Mouse (Mus musculus) CH12F3 (cell line): ENCODE measurements around the gene Phyh.
"Not testable (repeated sequence)": the region's sequence is repeated elsewhere in the genome, so short reads cannot be mapped to it uniquely, and the experiment has no call there.

Source experiments
- in situ Hi-C: fragments of 300-500 bp; cut with MboI; formaldehyde crosslinking; loops from 2 replicates; pipeline ENCODE4 v1.14.3; 2020; ENCODE audit warnings: low sequenced_read_pairs

Phyh gene

DNA sequence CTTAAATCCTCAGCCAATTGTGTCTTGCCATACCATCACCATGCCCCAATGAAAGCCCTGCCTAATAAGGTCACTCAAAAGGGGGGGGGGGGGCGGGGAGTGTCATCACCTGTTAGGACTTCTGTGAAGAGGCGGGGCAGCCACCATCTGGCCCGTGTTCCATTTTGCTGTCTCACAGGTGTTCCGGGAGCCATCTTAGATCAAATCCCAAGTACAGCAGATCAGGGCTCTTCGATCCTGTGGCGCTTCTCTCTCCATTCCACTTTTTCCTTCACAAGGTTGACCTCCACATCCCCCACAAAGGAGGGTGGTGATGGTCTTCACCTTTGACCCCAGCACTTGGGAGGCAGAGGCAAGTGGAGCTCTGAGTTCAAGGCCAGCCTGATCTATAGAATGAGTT is 2.8 kb upstream of the Phyh start:
- in situ Hi-C loops = loop anchor here (10.0 kb wide), 1 partner anchor 79 kb away; no protein-coding TSS in a partner anchor

DNA sequence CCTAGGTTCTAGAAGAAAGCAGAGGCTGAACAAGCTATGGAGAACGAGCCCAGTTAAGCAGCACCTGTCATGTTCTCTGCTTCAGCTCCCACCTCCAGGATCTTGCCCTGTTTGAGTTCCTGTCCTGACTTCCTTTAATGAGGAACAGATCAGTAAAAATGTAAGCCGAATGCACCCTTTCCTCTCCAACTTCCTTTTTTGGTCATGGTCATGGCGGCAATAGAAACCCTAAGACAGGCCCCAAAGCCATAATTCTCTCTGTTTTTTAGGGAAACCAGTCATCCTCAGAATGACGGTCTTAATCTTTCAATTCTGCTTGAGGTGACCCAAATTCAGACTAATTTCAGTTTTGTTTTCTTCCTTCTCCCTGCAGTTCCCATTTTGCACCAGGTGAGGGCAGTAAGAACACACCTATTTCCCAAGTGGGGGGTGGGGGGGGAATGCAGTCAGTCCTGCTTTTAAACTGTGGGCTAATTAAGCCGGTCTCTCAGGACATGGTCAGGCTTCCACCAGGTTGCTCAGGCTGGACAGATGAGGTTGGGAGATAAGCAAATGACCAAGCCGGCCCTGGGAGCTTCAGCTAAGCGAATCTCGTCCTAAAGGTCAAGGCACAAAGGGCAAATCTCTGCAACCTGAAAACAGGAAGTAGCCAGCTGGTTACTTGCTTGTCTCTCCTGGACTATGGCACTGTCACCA is 1.3 kb upstream of the Phyh start:
- in situ Hi-C loops = loop anchor here (10.0 kb wide), 1 partner anchor 77 kb away; no protein-coding TSS in a partner anchor

DNA sequence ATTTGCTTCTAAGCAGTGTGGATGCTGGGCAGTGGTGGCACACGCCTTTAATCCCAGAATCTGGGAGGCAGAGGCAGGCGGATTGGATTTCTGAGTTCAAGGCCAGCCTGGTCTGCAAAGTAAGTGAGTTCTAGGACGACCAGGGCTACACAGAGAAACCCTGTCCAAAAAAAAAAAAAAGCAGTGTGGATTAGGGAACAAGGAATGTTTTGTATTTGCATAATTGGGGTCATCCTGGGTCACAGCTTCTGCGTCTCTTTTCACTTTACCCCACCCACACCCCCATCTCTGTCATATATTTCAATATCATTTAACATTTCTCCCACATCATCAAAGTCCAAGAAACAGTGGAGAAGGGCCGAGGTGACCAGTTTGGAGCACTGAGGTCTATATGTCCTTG is 2.2 kb downstream of the Phyh start:
- in situ Hi-C loops = no loop called here

DNA sequence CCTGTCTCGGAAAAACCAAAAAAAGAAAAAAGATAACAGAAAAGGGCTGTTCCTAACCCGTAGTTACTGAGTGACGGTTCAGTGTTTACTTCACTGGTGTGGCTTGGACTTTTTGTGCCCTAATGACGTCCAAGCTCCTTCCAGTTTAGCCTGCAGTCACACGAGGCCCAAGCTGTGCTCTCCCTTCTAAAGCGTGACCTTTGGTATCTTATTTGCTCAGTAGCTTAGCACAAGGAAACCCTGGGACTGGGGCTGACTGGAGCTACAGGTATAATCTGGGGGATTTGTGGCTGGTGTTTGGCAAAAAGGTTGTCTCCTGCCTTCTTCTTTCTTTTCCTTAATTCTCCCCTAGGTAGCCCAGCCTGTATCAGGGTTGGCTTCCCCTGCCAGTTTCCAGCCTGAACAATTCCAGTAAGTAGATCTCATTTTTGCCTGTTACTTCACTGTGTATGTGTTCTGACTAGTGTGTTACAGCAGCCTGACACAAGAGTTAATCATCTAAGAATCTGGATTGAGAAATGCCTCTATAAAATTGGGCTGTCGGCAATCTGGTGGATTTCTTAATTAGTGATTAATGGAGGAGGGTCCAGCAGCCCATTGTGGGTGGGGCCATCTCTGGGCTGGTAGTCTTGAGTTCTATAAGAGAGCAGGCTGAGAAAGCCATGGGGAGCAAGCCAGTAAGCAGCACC is 3.8 kb downstream of the Phyh start:
- in situ Hi-C loops = no loop called here

DNA sequence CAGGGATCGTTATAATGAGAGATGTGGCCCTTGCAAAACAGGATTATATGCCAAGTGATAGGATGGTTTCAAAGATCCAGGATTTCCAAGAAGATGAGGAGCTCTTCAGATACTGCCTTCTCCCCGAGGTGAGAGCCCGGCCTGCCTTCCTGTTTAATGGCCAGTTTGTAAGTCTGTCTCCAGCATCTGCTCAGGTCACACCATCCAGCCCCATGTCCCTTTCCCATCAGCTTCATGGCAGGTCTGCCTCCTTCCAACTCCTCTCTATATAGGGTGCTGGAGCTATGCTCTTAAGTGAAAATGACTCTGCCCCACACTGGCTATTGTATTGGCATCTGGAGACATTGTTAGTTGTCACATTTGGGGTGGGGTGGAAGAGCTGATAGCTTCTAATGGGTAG is 8.6 kb downstream of the Phyh start:
- in situ Hi-C loops = no loop called here

DNA sequence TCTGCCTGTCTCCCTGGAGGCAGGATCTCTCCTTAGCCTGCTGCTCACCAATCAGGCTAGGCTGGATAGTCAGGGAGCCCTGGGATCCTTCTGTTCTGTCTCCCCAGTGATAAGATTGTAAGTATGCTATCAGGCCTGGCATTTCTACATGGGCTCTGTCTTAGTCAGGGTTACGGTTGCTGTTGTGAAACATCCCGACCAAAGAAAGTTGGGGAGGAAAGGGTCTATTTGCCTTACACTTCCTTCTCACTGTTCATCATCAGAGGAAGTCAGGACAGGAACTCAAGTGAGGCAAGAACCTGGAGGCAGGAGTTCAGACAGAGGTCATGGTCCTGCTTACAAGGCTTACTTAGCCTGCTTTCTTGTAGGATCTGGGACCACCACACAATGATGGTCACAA is 10.4 kb downstream of the Phyh start:
- in situ Hi-C loops = no loop called here

DNA sequence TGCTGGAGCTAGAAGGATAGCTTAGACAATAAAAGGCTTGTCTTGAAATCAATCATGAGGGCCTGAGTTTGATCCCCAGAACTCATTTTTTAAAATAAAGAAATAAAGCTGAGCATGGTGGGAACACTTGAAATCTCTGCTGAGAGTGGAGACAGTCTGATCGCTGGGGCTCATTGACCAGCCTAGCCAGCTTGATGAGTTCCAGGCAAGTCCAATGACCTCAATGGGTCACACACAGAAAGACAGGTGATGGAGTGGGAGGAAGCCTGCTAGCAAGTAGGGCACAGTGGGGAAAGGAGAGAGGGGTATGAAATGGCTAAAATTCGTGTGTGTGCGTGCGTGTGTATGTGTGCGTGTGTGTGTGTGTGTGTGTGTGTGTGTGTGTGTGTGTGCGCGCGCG is 15.7 kb downstream of the Phyh start:
- in situ Hi-C loops = no loop called here

DNA sequence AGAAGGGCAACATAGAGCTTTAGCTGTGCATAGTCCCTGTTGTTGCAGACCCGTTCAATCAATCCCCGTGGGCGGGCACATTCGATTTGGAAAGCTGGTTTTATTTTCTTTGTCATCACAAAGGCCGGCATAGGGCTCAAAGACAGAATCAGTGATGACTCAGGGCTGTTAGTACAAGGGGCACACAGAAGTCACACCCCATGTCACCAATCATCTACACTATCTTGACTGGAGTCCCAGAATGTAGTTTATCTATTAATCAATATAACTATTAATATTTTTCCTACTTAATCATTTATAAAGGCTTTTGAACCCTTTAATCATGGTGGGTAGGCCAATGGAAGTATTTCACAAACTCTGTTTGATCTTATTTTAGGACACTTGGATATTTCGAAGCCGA is 19.1 kb downstream of the Phyh start:
- in situ Hi-C loops = no loop called here

DNA sequence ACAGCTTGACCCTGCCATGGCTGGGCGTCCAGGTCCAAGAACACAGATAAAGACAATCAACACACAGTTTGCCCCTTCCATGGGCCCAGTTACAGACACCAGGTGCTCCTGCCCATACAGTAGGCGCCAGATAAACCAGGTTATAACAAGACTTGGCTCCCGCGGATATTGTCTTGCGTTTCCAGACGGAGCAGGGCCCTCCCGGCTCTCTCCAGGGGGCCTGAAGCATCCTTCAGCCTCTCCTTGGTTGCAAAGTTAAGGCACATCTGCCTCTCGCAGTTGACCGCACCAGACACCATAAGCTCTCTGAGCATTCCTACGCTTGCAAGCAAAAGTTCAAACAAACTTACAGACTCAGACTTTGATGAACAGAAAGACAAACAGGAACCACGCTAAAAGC is 22.0 kb downstream of the Phyh start:
- in situ Hi-C loops = no loop called here

DNA sequence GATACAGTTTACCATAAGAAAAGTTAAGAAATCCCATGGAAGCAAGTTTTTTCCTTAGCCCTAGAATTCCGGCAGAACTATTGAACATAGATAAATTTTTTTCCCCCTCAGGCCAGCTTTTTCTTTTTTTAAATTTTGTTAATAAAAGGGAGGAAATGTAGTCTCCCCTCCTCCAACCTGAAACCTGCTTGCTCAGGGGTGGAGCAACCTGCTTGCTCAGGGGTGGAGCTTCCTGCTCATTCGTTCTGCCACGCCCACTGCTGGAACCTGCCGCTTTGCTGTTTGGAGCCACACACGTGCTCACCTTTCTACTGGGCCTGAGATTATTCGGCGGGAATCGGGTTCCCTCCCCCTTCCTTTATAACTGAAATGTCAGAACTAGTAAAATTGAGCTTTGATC is 30.9 kb downstream of the Phyh start:
- in situ Hi-C loops = not testable (repeated sequence)

DNA sequence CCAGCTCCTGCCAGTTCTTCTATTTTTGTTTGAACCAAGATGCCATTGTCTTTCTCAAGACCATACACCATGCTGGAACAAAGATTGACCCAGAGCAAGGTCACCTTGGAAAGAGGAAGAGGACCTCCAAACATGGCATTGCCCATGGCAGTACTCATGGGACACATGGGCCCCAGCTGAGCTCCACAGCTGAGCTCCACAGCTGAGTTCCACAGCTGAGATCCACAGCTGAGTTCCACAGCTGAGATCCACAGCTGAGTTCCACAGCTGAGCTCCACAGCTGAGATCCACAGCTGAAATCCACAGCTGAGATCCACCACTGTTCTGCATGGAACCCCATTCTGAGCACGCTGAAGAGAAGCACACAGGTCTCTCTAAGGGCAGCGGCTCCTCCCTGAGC is 32.2 kb downstream of the Phyh start:
- in situ Hi-C loops = no loop called here

DNA sequence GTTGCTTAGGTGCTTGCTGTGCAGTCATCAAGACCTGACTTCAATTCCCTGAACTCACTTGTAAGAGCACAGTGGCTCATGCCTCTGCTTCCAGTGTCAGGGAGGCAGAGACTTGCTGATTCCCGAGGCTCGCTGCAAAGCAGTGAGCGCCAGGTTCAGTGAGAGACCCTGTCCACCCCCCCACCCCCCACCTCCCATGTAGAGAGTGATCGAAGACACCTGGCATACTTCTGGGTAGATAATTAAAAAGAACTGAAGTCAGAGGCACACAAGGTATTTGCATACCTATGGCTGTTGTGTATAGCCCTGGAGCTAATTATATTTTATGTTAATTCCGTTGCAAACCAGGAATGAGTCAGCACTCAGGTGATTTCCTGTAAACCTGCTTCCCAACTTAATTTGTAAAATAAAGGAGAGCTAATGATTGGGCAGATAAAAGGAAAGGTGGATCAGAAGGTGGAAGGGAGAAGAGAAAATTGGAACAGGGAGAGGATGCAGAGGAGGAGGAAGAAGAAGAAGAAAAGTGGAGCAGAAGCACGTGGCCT is 35.5 kb downstream of the Phyh start:
- in situ Hi-C loops = no loop called here

DNA sequence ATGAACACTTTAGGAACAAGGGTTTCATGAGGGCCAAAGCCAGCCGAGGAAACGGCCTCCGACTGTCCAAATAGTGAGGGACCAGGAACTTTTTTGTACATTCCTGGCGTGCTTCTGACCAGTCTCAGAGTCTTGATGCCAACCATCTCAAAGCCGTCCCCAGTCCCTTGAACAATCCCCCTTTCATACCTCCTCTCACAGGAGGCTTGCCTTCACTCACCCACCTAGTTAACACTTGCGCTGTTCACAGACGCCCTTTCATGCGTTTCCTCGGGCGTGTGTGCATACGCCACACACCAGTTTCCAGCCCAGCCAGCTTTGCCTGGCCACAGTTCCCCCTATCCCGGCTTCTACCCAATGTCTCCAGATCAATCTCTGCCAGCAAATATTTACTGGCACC is 39.2 kb downstream of the Phyh start:
- in situ Hi-C loops = no loop called here

DNA sequence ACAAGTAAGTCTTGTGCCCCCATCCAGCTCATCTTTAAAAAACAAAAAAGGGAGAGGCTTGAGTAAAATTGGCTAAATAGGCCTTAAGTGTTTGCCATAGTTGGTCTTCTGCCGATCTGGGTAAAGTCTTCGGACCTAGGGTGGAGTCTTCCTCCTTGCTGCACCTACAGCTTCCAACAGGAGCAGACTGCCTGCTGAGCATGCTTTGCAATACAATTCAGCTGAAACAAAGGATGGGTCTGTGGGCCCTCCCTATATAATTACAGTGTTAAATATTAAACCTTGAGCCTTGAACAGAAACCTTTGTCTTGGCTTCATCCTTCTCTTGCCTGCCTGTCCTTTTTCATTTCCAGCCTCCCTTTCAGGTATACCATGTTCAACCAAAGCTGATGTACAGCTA is 49.0 kb downstream of the Phyh start:
- in situ Hi-C loops = no loop called here

DNA sequence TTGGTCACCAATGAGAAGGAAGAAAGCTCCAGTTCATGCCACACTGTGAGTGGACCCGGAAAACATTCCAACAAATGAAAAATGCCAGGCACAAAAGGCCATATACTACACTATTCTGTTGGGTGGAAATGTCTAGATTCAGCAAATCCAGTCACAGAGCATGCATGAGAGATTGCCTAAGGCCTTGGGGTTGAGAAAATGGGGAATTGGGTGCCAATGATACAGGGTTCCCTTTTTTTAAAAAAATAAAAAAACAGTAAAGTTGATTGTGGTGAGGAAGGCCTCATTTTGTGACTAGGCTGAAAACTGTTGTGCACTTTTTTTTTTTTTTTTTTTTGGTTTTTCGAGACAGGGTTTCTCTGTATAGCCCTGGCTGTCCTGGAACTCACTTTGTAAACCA is 50.3 kb downstream of the Phyh start:
- in situ Hi-C loops = no loop called here

DNA sequence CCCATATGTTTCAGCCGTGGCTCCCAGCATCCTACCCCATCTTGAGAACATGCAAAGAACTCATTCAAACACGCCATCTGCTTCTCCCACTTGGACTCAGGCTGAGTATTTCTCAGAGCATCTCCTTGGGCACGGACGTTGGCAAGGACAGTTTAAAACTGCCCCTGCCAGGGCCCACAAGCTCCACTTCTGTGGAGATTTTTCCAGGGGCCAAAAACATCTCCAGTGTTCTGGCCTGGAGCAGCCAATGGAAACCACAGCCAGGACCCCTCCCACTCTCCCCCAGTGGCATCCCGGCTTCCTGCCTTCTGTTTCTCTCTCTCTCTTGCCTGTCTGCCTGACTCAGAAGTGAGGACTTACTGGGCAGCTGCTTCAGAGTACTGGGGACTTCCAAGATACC is 57.0 kb downstream of the Phyh start, which contains the start of gene Ucma:
Gene Ucma (plus strand): TSS at position 316 of the 400 bp plus-strand sequence.
- in situ Hi-C loops = no loop called here

DNA sequence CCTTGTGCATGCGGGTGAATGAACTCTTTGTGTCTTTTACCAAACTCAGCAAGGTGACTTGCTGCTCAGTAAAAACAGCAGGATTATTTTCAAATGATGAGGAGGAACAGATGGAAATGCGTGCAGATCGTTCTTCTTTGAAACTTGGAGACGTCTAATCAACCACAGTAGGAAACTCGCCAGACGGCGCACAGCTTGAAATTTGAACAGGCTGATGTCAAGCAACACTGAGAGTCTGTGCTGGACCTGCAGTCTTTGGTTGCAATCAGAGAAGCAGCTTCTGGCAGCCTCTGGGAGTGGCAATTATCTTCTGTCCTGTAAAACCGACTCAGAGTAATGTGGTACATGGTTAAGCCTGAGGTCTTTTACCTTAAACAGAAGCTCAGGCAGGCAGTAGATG is 59.3 kb downstream of the Phyh start:
- in situ Hi-C loops = no loop called here

DNA sequence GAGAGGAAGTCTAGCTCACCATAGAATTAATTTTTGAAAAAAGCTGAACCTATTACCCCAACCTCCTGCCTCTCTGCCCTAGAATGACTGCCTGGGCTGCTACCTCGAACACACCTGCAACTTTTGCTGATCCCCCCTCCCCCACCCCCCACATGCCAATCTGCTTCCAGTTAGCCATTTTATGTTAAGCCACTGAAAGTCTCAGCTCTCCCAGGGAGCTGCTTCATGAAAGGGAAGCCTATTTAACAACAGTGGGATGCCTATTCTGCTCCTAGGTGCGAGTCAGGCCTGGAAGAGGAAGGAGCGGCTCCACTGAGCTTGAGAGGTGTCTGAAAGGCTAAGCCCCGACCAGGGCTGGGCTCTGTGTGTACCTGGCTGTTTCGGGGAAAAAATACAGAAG is 65.2 kb downstream of the Phyh start:
- in situ Hi-C loops = no loop called here

DNA sequence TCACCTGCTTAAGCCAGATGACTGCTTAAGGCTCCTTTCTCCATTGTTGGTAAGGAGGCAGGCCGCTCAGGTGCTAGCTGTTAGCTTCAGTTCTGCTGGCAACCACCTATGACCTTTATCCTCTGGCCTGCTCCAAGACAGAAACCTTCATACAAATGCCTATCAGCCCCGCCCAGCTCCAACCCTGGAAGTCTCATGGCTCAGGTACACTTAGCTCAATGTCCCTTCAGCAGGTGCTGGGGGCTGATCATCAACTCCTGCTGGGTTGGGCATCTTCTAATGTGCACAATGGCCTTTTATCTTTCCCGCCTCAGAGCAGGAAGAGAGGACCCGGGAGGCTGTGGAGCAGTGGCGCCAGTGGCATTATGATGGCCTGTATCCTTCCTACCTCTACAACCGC is 66.2 kb downstream of the Phyh start:
- in situ Hi-C loops = no loop called here

DNA sequence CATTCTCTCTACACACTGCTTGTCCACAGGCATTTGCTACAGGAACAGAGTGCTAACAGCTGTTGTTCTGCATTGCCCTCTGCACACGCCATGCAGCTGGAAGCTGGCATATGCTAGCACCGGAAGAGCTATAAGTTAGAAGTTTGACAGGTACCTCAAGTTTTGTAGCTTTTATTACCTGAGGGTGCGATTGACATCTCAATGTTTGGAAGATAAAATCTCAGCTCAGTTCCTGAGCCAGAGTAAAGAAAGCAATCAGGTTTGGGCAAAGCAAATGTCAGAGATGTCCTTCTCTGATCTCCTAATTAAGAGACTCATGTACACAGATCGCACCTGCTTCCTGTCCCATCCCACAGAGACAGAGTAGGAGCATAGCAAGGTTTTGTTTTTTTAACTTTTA is 68.0 kb downstream of the Phyh start:
- in situ Hi-C loops = no loop called here

DNA sequence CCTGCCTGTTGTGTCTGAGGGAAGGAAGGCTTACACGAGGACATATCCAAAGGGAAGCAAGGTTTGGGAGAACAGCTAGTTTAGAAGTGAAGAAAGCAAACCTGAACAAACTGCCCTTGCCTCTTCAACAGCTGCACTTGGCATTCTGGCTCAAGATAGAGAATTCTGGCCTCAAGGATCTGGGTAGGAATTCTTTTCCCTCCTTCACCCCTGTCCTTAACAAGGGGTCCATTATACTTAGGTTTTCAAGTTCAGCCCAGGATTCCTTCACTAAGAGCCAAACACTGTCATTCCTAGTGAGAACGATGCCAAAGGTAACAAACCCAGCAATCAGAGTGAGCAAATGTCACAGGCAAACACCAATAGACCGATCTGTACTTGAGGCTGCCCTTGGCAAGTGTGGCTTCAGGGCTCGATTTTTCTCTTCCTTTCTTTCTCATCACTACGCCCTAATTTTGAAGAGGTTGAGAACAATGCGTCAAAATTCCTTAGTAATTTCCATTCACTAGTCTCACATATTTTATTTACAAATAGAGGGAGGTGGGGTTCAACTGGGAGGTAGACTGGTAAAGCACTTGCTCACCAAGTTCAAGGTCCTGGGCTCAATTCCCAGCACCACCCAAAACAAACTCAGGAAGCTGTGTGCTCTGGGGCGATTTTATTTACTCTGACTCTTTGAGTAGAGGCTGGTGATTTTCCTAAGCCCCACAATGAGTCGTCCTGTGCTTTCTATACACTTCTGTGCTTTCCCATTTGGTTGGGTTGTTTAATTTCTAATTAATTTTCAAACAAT is 68.8 kb downstream of the Phyh start:
- in situ Hi-C loops = no loop called here
